Mouse (Mus musculus): ENCODE measurements around the gene Fam71e2. TPM values are rescaled to one million over a fixed set of nuclear protein-coding genes. Genes with fewer than 3 reads are reported as not detected.

Gene Fam71e2
- total and polyA plus RNA-seq, 2 experiments from 2014 or later = not detected

DNA sequence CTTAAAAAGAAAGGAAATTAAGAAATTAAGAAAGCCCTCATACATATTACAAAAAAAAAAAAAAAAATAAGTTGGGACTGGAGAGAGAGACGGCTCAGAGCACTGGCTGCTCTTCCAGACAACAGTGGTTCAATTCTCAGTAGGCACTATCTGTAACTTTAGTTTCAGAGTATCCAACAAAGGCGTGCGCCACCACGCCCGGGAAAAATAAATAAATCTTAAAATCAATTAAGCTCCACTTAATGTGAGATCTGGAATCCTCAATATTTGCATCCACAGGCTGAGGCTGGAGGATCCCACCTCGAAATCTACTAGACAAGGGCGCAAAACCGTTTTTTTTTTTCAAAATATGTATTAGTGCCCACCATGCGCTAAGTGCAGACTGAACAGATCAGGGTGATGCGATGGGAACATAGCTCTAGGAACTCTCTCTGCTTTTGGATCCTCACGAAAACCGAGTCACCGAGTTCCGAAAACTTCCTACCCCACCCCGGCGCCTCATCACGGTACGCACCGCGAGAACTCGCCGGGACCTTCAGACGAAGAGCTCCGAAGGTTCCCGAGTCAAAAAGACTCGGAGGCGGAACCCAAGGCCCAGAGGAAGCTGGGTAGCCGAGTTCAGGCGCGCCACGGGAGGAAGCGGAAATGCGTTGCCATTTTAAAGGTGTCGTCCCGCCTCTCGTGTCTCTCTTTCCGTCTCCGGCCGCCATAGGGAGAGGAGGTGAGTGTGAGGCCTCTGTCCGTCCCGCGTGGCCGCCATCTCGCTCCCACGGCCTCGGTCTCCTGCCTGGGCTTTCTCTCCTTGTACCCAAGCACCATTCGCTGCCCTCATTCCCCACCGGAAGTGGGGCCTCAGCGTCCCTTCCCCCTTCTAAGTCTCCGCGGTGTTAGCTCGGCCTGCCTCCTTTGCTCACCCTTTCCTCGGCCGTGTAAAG is 21.4 kb upstream of the Fam71e2 start, which contains the start of gene Rpl28:
Gene Rpl28 (plus strand): TSS at position 597 of the 935 bp plus-strand sequence.
- Histone ChIP-seq H3K4me2 (ENCODE audit: low read depth, low read length) (peak within 1 kb of the TSS; percentile 77), H3K9me3 (ENCODE audit: low read length) (no peaks in the 10 kb centered on the region), H3K36me3 (ENCODE audit: insufficient read depth, low read length) (peaks cover 25% of the 10 kb centered on the region), H3K4me1 (ENCODE audit: insufficient read depth, low read length) (peaks cover 3% of the 10 kb centered on the region; the same call in 1 of the 2 replicates), H3K27ac (peak within 1 kb of the TSS; percentile 92), H3K9ac (replicated peaks; ENCODE audit: low read length) (peak within 1 kb of the TSS; percentile 92), H3K4me3 (ENCODE audit: low read length) (peak within 1 kb of the TSS; percentile 84), H3K27me3 (ENCODE audit: insufficient read depth, low read length) (no peaks in the 10 kb centered on the region)
- peak; percentile 99 for DNase-seq (ENCODE audit: low spot score)
- 2% methylated on average over 54 of the region's 54 CpGs for WGBS
- ATAC-seq = peak; percentile 93
- TF ChIP-seq CTCF (IDR thresholded peaks at IDR 0.05; ENCODE audit: low read depth) = no peak

DNA sequence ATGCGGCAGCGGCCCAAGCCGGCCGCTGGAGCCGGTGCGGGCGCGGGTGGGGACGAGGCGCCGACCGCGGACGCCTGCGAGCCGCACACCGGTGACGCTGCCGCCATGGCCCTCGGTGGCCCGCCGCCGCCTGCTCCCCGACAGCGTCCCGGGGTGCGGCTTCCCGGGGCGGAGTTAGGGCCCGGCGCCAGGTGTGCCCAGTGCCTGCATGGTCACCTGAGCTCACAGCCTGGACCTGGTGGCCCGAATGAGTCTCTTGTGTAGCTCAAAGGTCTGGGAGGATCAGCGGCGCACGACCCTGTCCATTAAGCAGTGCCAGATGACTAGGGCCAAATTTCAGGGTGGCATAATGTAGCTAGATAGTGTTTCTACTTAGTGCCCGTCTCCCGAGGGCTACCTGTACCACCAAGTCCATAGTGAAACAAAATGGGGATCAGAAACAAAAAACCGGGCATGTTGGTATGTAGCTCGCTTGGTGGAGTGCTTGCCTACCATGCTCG is 18.4 kb upstream of the Fam71e2 start, which contains the start of gene Tmem238:
Gene Tmem238 (minus strand): TSS at position 221 of the 500 bp plus-strand sequence.
- no peak for DNase-seq (ENCODE audit: low spot score)
- no peak for ATAC-seq
- no peaks in the 10 kb centered on the region for H3K9me3 ChIP-seq (ENCODE audit: low read length)
- peak within 1 kb of the TSS; percentile 89 for H3K4me2 ChIP-seq (ENCODE audit: low read depth, low read length)
- peaks cover 5% of the 10 kb centered on the region; the same call in 1 of the 2 replicates for H3K36me3 ChIP-seq (ENCODE audit: insufficient read depth, low read length)
- H3K27ac ChIP-seq = peak within 1 kb of the TSS; percentile 80
- H3K27me3 ChIP-seq (ENCODE audit: insufficient read depth, low read length) = no peaks in the 10 kb centered on the region
- H3K9ac ChIP-seq (replicated peaks; ENCODE audit: low read length) = peak within 1 kb of the TSS; percentile 63
- TF ChIP-seq CTCF (IDR thresholded peaks at IDR 0.05; ENCODE audit: low read depth) = no peak
- WGBS = 9% methylated on average over 35 of the region's 40 CpGs
- H3K4me3 ChIP-seq (ENCODE audit: low read length) = peak within 1 kb of the TSS; percentile 49
- H3K4me1 ChIP-seq (ENCODE audit: insufficient read depth, low read length) = peaks cover 3% of the 10 kb centered on the region; the same call in 1 of the 2 replicates

DNA sequence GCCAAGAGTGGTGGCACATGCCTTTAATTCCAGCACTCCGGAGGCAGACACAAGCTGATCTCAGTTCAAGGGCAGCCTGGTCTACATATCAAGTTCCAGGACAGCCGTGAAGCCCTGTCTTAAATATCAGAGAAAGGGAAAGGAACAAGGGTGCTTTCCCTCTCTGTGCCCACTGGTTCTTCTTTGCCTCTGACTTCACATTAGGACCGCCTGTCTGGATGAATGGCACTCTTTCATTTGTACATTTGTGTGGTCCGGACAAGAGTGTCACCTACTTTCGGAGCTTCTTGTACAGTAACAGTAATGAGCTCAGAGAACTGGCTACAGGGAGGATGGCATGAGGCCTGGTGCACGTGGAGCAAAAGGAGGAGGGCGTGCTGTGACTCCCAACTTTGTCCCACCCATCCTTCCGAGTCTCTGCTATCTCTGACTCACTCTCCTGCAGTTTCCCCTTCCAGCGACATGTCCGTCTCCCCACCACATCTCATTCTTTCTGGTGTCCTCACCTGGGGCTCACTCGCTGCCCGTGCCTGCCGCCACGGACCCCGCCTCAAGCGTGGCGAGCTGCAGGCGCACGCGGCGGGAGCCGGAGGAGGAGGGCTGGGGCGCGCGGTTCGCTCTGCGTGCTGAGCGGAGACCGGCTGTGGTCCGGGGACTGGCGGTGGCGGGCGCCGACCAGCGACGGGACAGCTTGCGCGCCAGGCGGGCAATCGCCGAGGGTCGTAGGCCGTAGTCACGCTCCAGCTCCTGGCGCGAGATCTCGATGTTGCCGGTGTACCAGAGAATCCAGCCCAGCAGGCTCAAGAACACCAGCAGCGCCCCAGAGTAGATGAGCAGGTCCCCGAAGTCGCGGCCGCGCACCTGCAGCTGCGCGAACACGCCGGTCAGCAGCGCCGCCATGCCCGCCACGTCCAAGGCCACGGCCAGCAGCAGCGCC is 17.7 kb upstream of the Fam71e2 start:
- no peaks in the 10 kb centered on the region for H3K36me3 ChIP-seq (ENCODE audit: insufficient read depth, low read length)
- no peaks in the 10 kb centered on the region for H3K9me3 ChIP-seq (ENCODE audit: low read length)
- peak overlapping the region; percentile 63 for H3K9ac ChIP-seq (replicated peaks; ENCODE audit: low read length)
- H3K27me3 ChIP-seq (ENCODE audit: insufficient read depth, low read length) = no peaks in the 10 kb centered on the region
- TF ChIP-seq CTCF (IDR thresholded peaks at IDR 0.05; ENCODE audit: low read depth) = 0 out of 2 replicates have a peak, but pooled peaks have one; percentile 15
- DNase-seq (ENCODE audit: low spot score) (peak; percentile 70), ATAC-seq (peak; percentile 48)
- peak overlapping the region; percentile 89 for H3K4me2 ChIP-seq (ENCODE audit: low read depth, low read length)
- H3K4me1 ChIP-seq (ENCODE audit: insufficient read depth, low read length) = peaks cover 1% of the 10 kb centered on the region; the same call in 1 of the 2 replicates
- H3K4me3 ChIP-seq (ENCODE audit: low read length) = peak overlapping the region; percentile 49
- H3K27ac ChIP-seq = peak overlapping the region; percentile 80
- WGBS = 4% methylated on average over 57 of the region's 64 CpGs

- ATAC-seq = no peak
- no peaks in the 10 kb centered on the region for H3K27me3 ChIP-seq (ENCODE audit: insufficient read depth, low read length)
Measured at GRCm38 (mm10) chr7:4783667-4784268, 12.7 kb upstream of the Fam71e2 start.

GRCm38 (mm10) chr7:4782759-4783158 is 11.7 kb upstream of the Fam71e2 start, which contains the start of the genes Il11 and Tmem190:
Gene Il11, minus strand, starts transcription at chr7:4782859.
Gene Tmem190, plus strand, starts transcription at chr7:4782937.
- 81% methylated on average over 2 of the region's 2 CpGs for WGBS
- Histone ChIP-seq H3K36me3 (ENCODE audit: insufficient read depth, low read length) (no peaks in the 10 kb centered on the region), H3K9me3 (ENCODE audit: low read length) (no peaks in the 10 kb centered on the region), H3K27me3 (ENCODE audit: insufficient read depth, low read length) (peaks cover 9% of the 10 kb centered on the region; the same call in 1 of the 2 replicates), H3K4me3 (ENCODE audit: low read length) (no peak within 1 kb of the TSS), H3K4me1 (ENCODE audit: insufficient read depth, low read length) (no peaks in the 10 kb centered on the region), H3K4me2 (ENCODE audit: low read depth, low read length) (no peak within 1 kb of the TSS), H3K9ac (replicated peaks; ENCODE audit: low read length) (no peak within 1 kb of the TSS), H3K27ac (no peak within 1 kb of the TSS)
- ATAC-seq (no peak), DNase-seq (ENCODE audit: low spot score) (no peak)
- TF ChIP-seq CTCF (IDR thresholded peaks at IDR 0.05; ENCODE audit: low read depth) = no peak

More at GRCm38 (mm10) chr7:4783667-4784268, 12.7 kb upstream of the Fam71e2 start:
- H3K4me1 ChIP-seq (ENCODE audit: insufficient read depth, low read length) = no peaks in the 10 kb centered on the region
- H3K27ac ChIP-seq = no peak overlapping the region
- no peak for TF ChIP-seq CTCF (IDR thresholded peaks at IDR 0.05; ENCODE audit: low read depth)
- H3K4me3 ChIP-seq (ENCODE audit: low read length) = no peak overlapping the region
- no peaks in the 10 kb centered on the region for H3K9me3 ChIP-seq (ENCODE audit: low read length)
- DNase-seq (ENCODE audit: low spot score) = no peak
- no peak overlapping the region for H3K4me2 ChIP-seq (ENCODE audit: low read depth, low read length)
- 83% methylated on average over 14 of the region's 14 CpGs for WGBS
- H3K36me3 ChIP-seq (ENCODE audit: insufficient read depth, low read length) = no peaks in the 10 kb centered on the region
- no peak overlapping the region for H3K9ac ChIP-seq (replicated peaks; ENCODE audit: low read length)
